Mouse (Mus musculus): ENCODE measurements at regions not wholly inside any gene's neighbourhood (a gene's known extent, or its start where the extent isn't known, plus 50 kb on each side); places are given as distances from the start of the nearest gene placed in this dataset.

DNA sequence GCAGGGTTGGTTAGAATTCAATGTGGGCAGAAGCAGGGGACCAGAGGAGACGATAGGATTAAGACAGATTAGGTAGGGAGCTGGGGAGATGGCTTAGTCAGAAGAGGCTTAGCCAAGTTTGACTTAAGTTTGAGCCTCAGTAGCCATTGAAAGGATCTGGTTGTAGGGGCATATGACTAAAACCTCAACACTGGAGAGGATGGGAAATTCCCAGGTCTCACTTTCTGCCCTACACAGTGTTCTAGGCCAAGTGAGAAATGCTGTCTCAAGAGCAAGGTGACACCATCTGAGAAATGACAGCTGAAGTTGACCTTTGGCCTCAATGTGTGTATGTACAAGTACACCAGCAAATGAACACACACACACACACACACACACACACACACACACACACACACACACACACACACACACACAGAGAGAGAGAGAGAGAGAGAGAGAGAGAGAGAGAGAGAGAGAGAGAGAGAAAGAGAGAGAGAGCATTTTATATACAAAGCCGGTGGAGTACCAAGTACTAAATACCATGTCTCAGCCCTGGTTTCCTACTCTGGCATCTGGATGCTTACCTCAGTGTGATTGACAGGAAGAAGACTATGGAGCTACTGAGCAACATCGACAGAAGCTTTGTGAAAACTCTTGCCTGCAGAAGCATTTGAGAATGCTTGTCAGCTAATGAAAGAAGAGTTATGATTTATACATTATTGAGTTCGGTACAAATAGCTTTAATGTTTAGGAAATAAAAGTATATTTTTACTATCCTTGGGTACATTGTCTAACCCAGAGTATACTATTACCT, 85.3 kb upstream of the 4933412E24Rik start:
- Histone ChIP-seq H3K27ac (replicated peaks; ENCODE audit: low read depth, low read length) (no peak overlapping the region), H3K9me3 (replicated peaks; ENCODE audit: control insufficient read depth, low read length) (no peaks in the 10 kb centered on the region), H3K9ac (replicated peaks; ENCODE audit: low read length) (no peak overlapping the region), H3K27me3 (ENCODE audit: control insufficient read depth, insufficient read depth, low read length) (no peaks in the 10 kb centered on the region), H3K4me2 (ENCODE audit: low read depth, low read length) (no peak overlapping the region), H3K4me3 (ENCODE audit: low read depth, low read length) (no peak overlapping the region), H3K36me3 (replicated peaks; ENCODE audit: control insufficient read depth, insufficient read depth, low read depth, low read length) (no peaks in the 10 kb centered on the region), H3K4me1 (ENCODE audit: control insufficient read depth, insufficient read depth, low read length) (no peaks in the 10 kb centered on the region)
- WGBS, result 84% methylated on average over 4 of the region's 4 CpGs
- no peak for DNase-seq (ENCODE audit: low spot score)
- ATAC-seq (replicated peaks; ENCODE audit: insufficient number of reproducible peaks, low FRiP score, low TSS enrichment, low read depth), result no peak

DNA sequence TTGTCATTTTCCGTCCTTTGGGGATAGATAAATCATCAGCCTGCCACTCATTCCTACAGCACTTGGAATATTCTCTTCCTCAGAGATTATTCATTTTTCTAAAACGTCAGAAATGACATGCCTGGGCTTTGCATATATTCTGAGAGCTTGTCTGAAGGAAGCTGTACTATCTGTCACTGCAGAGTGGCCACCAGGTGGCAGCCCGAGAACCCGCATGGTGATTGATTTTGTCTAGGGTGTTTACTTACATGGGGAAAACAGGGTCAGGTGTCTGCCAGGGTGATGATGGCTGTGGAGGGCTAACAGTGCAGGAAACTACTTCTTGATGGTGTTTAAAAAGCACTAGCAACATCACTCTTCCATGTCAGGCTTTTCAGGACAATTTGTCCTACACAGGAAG, 80.7 kb upstream of the 4933412E24Rik start:
- DNase-seq (ENCODE audit: low spot score) (peak; percentile 68), ATAC-seq (replicated peaks; ENCODE audit: insufficient number of reproducible peaks, low FRiP score, low TSS enrichment, low read depth) (no peak)
- Histone ChIP-seq H3K9ac (replicated peaks; ENCODE audit: low read length) (no peak overlapping the region), H3K36me3 (replicated peaks; ENCODE audit: control insufficient read depth, insufficient read depth, low read depth, low read length) (no peaks in the 10 kb centered on the region), H3K4me1 (ENCODE audit: control insufficient read depth, insufficient read depth, low read length) (no peaks in the 10 kb centered on the region), H3K4me2 (ENCODE audit: low read depth, low read length) (no peak overlapping the region), H3K4me3 (ENCODE audit: low read depth, low read length) (no peak overlapping the region), H3K9me3 (replicated peaks; ENCODE audit: control insufficient read depth, low read length) (no peaks in the 10 kb centered on the region), H3K27ac (replicated peaks; ENCODE audit: low read depth, low read length) (no peak overlapping the region), H3K27me3 (ENCODE audit: control insufficient read depth, insufficient read depth, low read length) (no peaks in the 10 kb centered on the region)
- WGBS, result 17% methylated on average over 4 of the region's 4 CpGs

DNA sequence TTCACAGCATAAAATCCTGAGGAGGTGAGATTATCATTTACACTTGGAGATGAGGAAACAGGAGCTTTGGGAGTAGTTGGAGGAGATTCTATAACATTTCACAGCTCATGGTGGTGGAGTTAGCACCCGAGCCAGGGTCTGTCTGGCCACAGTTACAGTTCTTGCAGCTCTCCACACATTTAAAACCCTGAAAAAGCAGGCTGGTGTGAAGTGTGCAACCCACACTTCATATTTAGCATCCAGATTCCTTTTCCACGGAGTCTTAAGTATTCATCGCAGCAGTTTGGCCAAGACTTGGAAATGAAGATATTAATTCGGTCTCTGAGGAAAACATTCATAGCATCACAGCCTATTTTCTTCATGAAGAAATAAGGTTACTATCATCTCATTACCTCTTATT, 79.7 kb upstream of the 4933412E24Rik start:
- H3K9ac ChIP-seq (replicated peaks; ENCODE audit: low read length), result no peak overlapping the region
- no peak for ATAC-seq (replicated peaks; ENCODE audit: insufficient number of reproducible peaks, low FRiP score, low TSS enrichment, low read depth)
- WGBS, result 89% methylated on average over 4 of the region's 4 CpGs
- H3K27ac ChIP-seq (replicated peaks; ENCODE audit: low read depth, low read length), result no peak overlapping the region
- no peaks in the 10 kb centered on the region for H3K27me3 ChIP-seq (ENCODE audit: control insufficient read depth, insufficient read depth, low read length)
- H3K4me2 ChIP-seq (ENCODE audit: low read depth, low read length), result no peak overlapping the region
- no peak for DNase-seq (ENCODE audit: low spot score)
- H3K4me1 ChIP-seq (ENCODE audit: control insufficient read depth, insufficient read depth, low read length), result no peaks in the 10 kb centered on the region
- no peaks in the 10 kb centered on the region for H3K36me3 ChIP-seq (replicated peaks; ENCODE audit: control insufficient read depth, insufficient read depth, low read depth, low read length)
- H3K9me3 ChIP-seq (replicated peaks; ENCODE audit: control insufficient read depth, low read length), result no peaks in the 10 kb centered on the region
- no peak overlapping the region for H3K4me3 ChIP-seq (ENCODE audit: low read depth, low read length)

DNA sequence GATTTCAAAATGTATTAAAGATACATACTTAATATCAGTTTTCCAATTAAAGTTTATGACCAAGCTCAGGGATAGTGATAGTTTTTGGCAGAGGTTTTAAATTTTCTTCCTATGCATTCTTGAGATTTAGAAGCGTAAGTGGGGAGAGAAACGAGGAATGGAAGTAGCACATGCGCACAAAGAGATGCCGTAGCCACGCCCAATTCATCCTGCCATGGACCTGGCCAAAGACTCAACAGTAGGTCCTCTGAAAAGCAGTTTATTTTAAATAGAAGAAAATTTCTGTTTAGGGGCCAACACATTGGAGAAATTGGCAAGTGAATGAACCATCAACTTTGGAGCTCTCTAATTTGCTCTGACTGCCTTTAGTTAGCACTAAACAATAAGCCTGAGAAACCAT, 73.5 kb upstream of the 4933412E24Rik start:
- H3K9me3 ChIP-seq (replicated peaks; ENCODE audit: control insufficient read depth, low read length), result no peaks in the 10 kb centered on the region
- H3K4me1 ChIP-seq (ENCODE audit: control insufficient read depth, insufficient read depth, low read length), result no peaks in the 10 kb centered on the region
- no peaks in the 10 kb centered on the region for H3K27me3 ChIP-seq (ENCODE audit: control insufficient read depth, insufficient read depth, low read length)
- no peak overlapping the region for H3K27ac ChIP-seq (replicated peaks; ENCODE audit: low read depth, low read length)
- DNase-seq (ENCODE audit: low spot score) (no peak), ATAC-seq (replicated peaks; ENCODE audit: insufficient number of reproducible peaks, low FRiP score, low TSS enrichment, low read depth) (no peak)
- no peak overlapping the region for H3K9ac ChIP-seq (replicated peaks; ENCODE audit: low read length)
- 88% methylated on average over 5 of the region's 5 CpGs for WGBS
- no peaks in the 10 kb centered on the region for H3K36me3 ChIP-seq (replicated peaks; ENCODE audit: control insufficient read depth, insufficient read depth, low read depth, low read length)
- no peak overlapping the region for H3K4me2 ChIP-seq (ENCODE audit: low read depth, low read length)
- no peak overlapping the region for H3K4me3 ChIP-seq (ENCODE audit: low read depth, low read length)

DNA sequence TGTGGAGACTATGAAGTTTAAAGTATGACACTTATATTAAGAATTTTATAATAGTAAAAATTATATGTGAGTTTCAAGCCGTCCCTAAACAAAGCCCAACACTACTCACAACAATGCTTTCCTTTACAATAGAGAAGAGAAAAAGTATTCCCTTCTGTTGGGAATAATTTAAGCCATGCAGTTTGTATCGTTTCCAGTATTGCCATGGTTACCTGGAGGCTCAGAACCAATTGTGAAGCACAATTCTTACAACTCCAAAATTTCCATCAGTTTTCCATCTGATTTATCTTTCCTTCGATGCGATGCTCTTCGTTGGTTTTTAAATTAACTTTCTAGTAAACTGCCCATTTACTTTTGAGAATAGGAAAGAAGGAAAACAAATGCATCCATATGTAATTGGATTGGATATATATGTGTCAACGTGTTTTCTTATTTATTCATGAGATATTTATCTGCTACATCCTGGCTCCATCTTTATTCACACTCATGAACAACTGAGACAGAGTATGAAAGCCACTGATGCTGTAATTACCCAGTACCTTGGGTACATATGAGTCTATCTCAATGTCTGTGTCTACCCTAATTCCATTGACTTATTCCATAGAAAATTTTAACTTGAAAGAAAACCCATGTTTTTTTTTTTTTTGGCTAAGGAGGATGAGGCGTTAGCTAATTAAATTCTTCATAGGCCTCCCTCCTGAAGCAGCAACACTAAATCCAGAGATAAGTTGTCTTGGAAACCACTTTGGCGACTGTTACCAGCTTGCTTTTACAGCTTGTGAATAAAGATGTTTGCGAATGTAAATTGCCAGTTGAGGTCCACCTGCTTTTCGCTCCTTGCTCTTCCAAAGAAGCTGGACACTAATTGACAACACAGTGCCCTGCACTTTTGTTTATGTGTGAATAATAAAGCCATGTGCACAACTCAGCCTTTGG, 72.8 kb upstream of the 4933412E24Rik start:
- Histone ChIP-seq H3K4me3 (ENCODE audit: low read depth, low read length) (no peak overlapping the region), H3K9ac (replicated peaks; ENCODE audit: low read length) (no peak overlapping the region), H3K4me1 (ENCODE audit: control insufficient read depth, insufficient read depth, low read length) (no peaks in the 10 kb centered on the region), H3K27me3 (ENCODE audit: control insufficient read depth, insufficient read depth, low read length) (no peaks in the 10 kb centered on the region), H3K4me2 (ENCODE audit: low read depth, low read length) (no peak overlapping the region), H3K9me3 (replicated peaks; ENCODE audit: control insufficient read depth, low read length) (no peaks in the 10 kb centered on the region), H3K27ac (replicated peaks; ENCODE audit: low read depth, low read length) (no peak overlapping the region), H3K36me3 (replicated peaks; ENCODE audit: control insufficient read depth, insufficient read depth, low read depth, low read length) (no peaks in the 10 kb centered on the region)
- no peak for DNase-seq (ENCODE audit: low spot score)
- ATAC-seq (replicated peaks; ENCODE audit: insufficient number of reproducible peaks, low FRiP score, low TSS enrichment, low read depth), result no peak
- WGBS, result 84% methylated on average over 10 of the region's 10 CpGs
